Mouse (Mus musculus) forebrain, embryonic 10.5 days (tissue): ENCODE measurements around the gene Ormdl1. TPM values are rescaled to one million over a fixed set of nuclear protein-coding genes. Genes with fewer than 3 reads are reported as not detected.
"Not testable (repeated sequence)": the region's sequence is repeated elsewhere in the genome, so short reads cannot be mapped to it uniquely, and the experiment has no call there.

Experiments used
- DNase-seq: peaks from one replicate; pipeline ENCODE4 v3.0.0-alpha.2; 2017; ENCODE audit warnings: low spot score; ENCODE audit errors: extremely low spot score
- H3K27ac ChIP-seq: fragments of 300-500 bp; sonication (generic); 2 replicates; pipeline ENCODE4 v1.5.1; 2016; ENCODE audit warnings: mild to moderate bottlenecking
- H3K27me3 ChIP-seq: fragments of 300-500 bp; sonication (generic); 2 replicates; pipeline ENCODE4 v1.6.1; 2016; ENCODE audit warnings: mild to moderate bottlenecking; ENCODE audit not compliant: poor library complexity, severe bottlenecking
- H3K36me3 ChIP-seq: fragments of 300-500 bp; sonication (generic); replicated peaks from 2 replicates; pipeline ENCODE4 v1.6.1; 2016; ENCODE audit warnings: mild to moderate bottlenecking, moderate library complexity
- H3K4me1 ChIP-seq: fragments of 300-500 bp; sonication (generic); 2 replicates; pipeline ENCODE4 v1.6.1; 2016
- H3K4me3 ChIP-seq: fragments of 300-500 bp; sonication (generic); 2 replicates; pipeline ENCODE4 v1.5.1; 2016; ENCODE audit warnings: mild to moderate bottlenecking, moderate library complexity
- H3K9me3 ChIP-seq: fragments of 300-500 bp; sonication (generic); 2 replicates; pipeline ENCODE4 v1.6.1; 2016; ENCODE audit warnings: mild to moderate bottlenecking, moderate library complexity
- WGBS: fragments of 180-500 bp; shearing (Covaris S2); methylation state at CpG from one replicate; pipeline ENCODE4 v1.1.7; 2016; 5-methylcytosine and 5-hydroxymethylcytosine counted together
- polyA plus RNA-seq: library from polyadenylated mRNA; unstranded; fragments of >200 nt; fragmentation: Nextera tagmentation; extraction: Ambion mirVana; gene quantifications from 2 replicates; pipeline ENCODE4 v1.2.1, GENCODE M21; 2016

Ormdl1 gene
- polyA plus RNA-seq, 1 experiment from 2014 or later, result 88.4 TPM

GRCm38 (mm10) chr1:53333527-53333926, 36.6 kb downstream of the Ormdl1 start:
- not testable (repeated sequence) for DNase-seq, H3K4me3 ChIP-seq, H3K27me3 ChIP-seq, H3K4me1 ChIP-seq, H3K27ac ChIP-seq, H3K36me3 ChIP-seq, H3K9me3 ChIP-seq
- 79% methylated on average over 5 of the region's 5 CpGs for WGBS

- Histone ChIP-seq H3K27me3 (no peaks in the 10 kb centered on the region), H3K36me3 (peaks cover 4% of the 10 kb centered on the region), H3K4me1 (no peaks in the 10 kb centered on the region), H3K27ac (no peak overlapping the region), H3K4me3 (no peak overlapping the region), H3K9me3 (peaks cover under 1% of the 10 kb centered on the region; the same call in 1 of the 2 replicates)
- DNase-seq, result no peak
These were observed 38.6 kb downstream of the Ormdl1 start for GRCm38 (mm10) chr1:53335465-53335864.

- H3K4me3 ChIP-seq, H3K27me3 ChIP-seq, H3K4me1 ChIP-seq, H3K27ac ChIP-seq, DNase-seq: not testable (repeated sequence)
- H3K9me3 ChIP-seq, result peaks cover 19% of the 10 kb centered on the region; the same call in 1 of the 2 replicates
- 77% methylated on average over 2 of the region's 2 CpGs for WGBS
- H3K36me3 ChIP-seq, result peaks cover 24% of the 10 kb centered on the region
These were observed 40.5 kb downstream of the Ormdl1 start for GRCm38 (mm10) chr1:53337403-53337802.

GRCm38 (mm10) chr1:53341071-53341470, 44.2 kb downstream of the Ormdl1 start:
- Histone ChIP-seq H3K9me3 (peaks cover 19% of the 10 kb centered on the region; the same call in 1 of the 2 replicates), H3K36me3 (peaks cover 60% of the 10 kb centered on the region), H3K4me3 (no peak overlapping the region), H3K27ac (no peak overlapping the region), H3K4me1 (no peaks in the 10 kb centered on the region), H3K27me3 (no peaks in the 10 kb centered on the region)
- 95% methylated on average over 2 of the region's 2 CpGs for WGBS
- DNase-seq, result no peak

GRCm38 (mm10) chr1:53352327-53353261, 55.7 kb downstream of the Ormdl1 start, which contains the start of the genes Asdurf, Gm28551 and Asnsd1:
TSS of gene Asdurf (minus strand) at chr1:53352619.
TSS of gene Gm28551 (minus strand) at chr1:53352667.
TSS of gene Asnsd1 (minus strand) at chr1:53352752.
- peak; percentile 95 for DNase-seq
- WGBS, result under 1% methylated on average over 43 of the region's 44 CpGs
- Histone ChIP-seq H3K27me3 (no peaks in the 10 kb centered on the region), H3K27ac (peak within 1 kb of the TSS; percentile 95), H3K36me3 (peaks cover 26% of the 10 kb centered on the region), H3K9me3 (peaks cover 7% of the 10 kb centered on the region; the same call in 1 of the 2 replicates), H3K4me1 (peaks cover 7% of the 10 kb centered on the region), H3K4me3 (peak within 1 kb of the TSS; percentile 89)

GRCm38 (mm10) chr1:53358988-53359387, 62.1 kb downstream of the Ormdl1 start:
- no peak overlapping the region for H3K4me3 ChIP-seq
- H3K27ac ChIP-seq, result no peak overlapping the region
- peaks cover 2% of the 10 kb centered on the region; the same call in 1 of the 2 replicates for H3K9me3 ChIP-seq
- no peaks in the 10 kb centered on the region for H3K27me3 ChIP-seq
- no peaks in the 10 kb centered on the region for H3K36me3 ChIP-seq
- DNase-seq, result no peak
- no peaks in the 10 kb centered on the region for H3K4me1 ChIP-seq

Other genes starting within 250 kb of the Ormdl1 start
- gene Mstn, start 235.5 kb upstream of the Ormdl1 start, polyA plus RNA-seq, result 1.3 and 2.7 TPM in 2 replicates
- gene 1700019A02Rik, start 109.5 kb upstream of the Ormdl1 start, polyA plus RNA-seq, result not detected in 2 replicates
- 29.4 and 30.1 TPM in 2 replicates for gene Pms1, start 77 bp upstream of the Ormdl1 start, polyA plus RNA-seq
- gene Gm28778, start within 50 bp of the Ormdl1 start, polyA plus RNA-seq, result not detected in 2 replicates
- 33.8 and 34.1 TPM in 2 replicates for gene Osgepl1, start 16.5 kb downstream of the Ormdl1 start, polyA plus RNA-seq
- gene Asdurf, start 55.5 kb downstream of the Ormdl1 start, polyA plus RNA-seq, result not detected in 2 replicates
- 1.1 and 1.2 TPM in 2 replicates for gene Gm28551, start 55.6 kb downstream of the Ormdl1 start, polyA plus RNA-seq
- gene Asnsd1, start 55.7 kb downstream of the Ormdl1 start, polyA plus RNA-seq, result 94.4 and 97.1 TPM in 2 replicates